Mouse (Mus musculus): ENCODE results near the gene Dusp15. TPM values are rescaled to one million over a fixed set of nuclear protein-coding genes. Genes with fewer than 3 reads are reported as not detected.

The Dusp15 gene
- polyA plus RNA-seq, 1 experiment: 20.6 TPM

- DNase-seq (ENCODE audit: low read depth): no peak
- TF ChIP-seq POLR2A (IDR thresholded peaks at IDR 0.05; ENCODE audit: borderline replicate concordance, extremely low read depth, insufficient read depth, insufficient read length, poor library complexity, severe bottlenecking) (no peak), CTCF (IDR thresholded peaks at IDR 0.05; ENCODE audit: borderline replicate concordance, extremely low read depth, insufficient read depth, insufficient read length) (no peak)
These were observed 21.2 kb downstream of the Dusp15 start for GRCm38 (mm10) chr2:152930276-152930675.

- TF ChIP-seq CTCF (IDR thresholded peaks at IDR 0.05; ENCODE audit: borderline replicate concordance, extremely low read depth, insufficient read depth, insufficient read length) (no peak), POLR2A (IDR thresholded peaks at IDR 0.05; ENCODE audit: borderline replicate concordance, extremely low read depth, insufficient read depth, insufficient read length, poor library complexity, severe bottlenecking) (no peak)
- DNase-seq (ENCODE audit: low read depth): no peak
These were observed 22.5 kb downstream of the Dusp15 start for GRCm38 (mm10) chr2:152928988-152929370.

GRCm38 (mm10) chr2:152928219-152928987 lies 23.1 kb downstream of the Dusp15 start:
- TF ChIP-seq POLR2A (IDR thresholded peaks at IDR 0.05; ENCODE audit: borderline replicate concordance, extremely low read depth, insufficient read depth, insufficient read length, poor library complexity, severe bottlenecking) (no peak), CTCF (IDR thresholded peaks at IDR 0.05; ENCODE audit: borderline replicate concordance, extremely low read depth, insufficient read depth, insufficient read length) (no peak)
- no peak for DNase-seq (ENCODE audit: low read depth)

GRCm38 (mm10) chr2:152927371-152927770 lies 24.1 kb downstream of the Dusp15 start:
- no peak for TF ChIP-seq CTCF (IDR thresholded peaks at IDR 0.05; ENCODE audit: borderline replicate concordance, extremely low read depth, insufficient read depth, insufficient read length)
- TF ChIP-seq POLR2A (IDR thresholded peaks at IDR 0.05; ENCODE audit: borderline replicate concordance, extremely low read depth, insufficient read depth, insufficient read length, poor library complexity, severe bottlenecking): no peak

GRCm38 (mm10) chr2:152926896-152927295 lies 24.6 kb downstream of the Dusp15 start:
- TF ChIP-seq POLR2A (IDR thresholded peaks at IDR 0.05; ENCODE audit: borderline replicate concordance, extremely low read depth, insufficient read depth, insufficient read length, poor library complexity, severe bottlenecking) (no peak), CTCF (IDR thresholded peaks at IDR 0.05; ENCODE audit: borderline replicate concordance, extremely low read depth, insufficient read depth, insufficient read length) (no peak)
- no peak for DNase-seq (ENCODE audit: low read depth)

More at GRCm38 (mm10) chr2:152927371-152927770, 24.1 kb downstream of the Dusp15 start:
- no peak for DNase-seq (ENCODE audit: low read depth)

- TF ChIP-seq CTCF (IDR thresholded peaks at IDR 0.05; ENCODE audit: borderline replicate concordance, extremely low read depth, insufficient read depth, insufficient read length): no peak
- no peak for TF ChIP-seq POLR2A (IDR thresholded peaks at IDR 0.05; ENCODE audit: borderline replicate concordance, extremely low read depth, insufficient read depth, insufficient read length, poor library complexity, severe bottlenecking)
- DNase-seq (ENCODE audit: low read depth): no peak
These were observed 26.2 kb downstream of the Dusp15 start for GRCm38 (mm10) chr2:152925189-152925872.

GRCm38 (mm10) chr2:152924543-152924942 lies 27.0 kb downstream of the Dusp15 start:
- TF ChIP-seq CTCF (IDR thresholded peaks at IDR 0.05; ENCODE audit: borderline replicate concordance, extremely low read depth, insufficient read depth, insufficient read length): no peak
- no peak for TF ChIP-seq POLR2A (IDR thresholded peaks at IDR 0.05; ENCODE audit: borderline replicate concordance, extremely low read depth, insufficient read depth, insufficient read length, poor library complexity, severe bottlenecking)
- no peak for DNase-seq (ENCODE audit: low read depth)

GRCm38 (mm10) chr2:152924128-152924527 lies 27.4 kb downstream of the Dusp15 start:
- no peak for TF ChIP-seq CTCF (IDR thresholded peaks at IDR 0.05; ENCODE audit: borderline replicate concordance, extremely low read depth, insufficient read depth, insufficient read length)
- TF ChIP-seq POLR2A (IDR thresholded peaks at IDR 0.05; ENCODE audit: borderline replicate concordance, extremely low read depth, insufficient read depth, insufficient read length, poor library complexity, severe bottlenecking): no peak

GRCm38 (mm10) chr2:152923621-152924020 lies 27.9 kb downstream of the Dusp15 start:
- peak; percentile 56 for DNase-seq (ENCODE audit: low read depth)
- TF ChIP-seq CTCF (IDR thresholded peaks at IDR 0.05; ENCODE audit: borderline replicate concordance, extremely low read depth, insufficient read depth, insufficient read length) (no peak), POLR2A (IDR thresholded peaks at IDR 0.05; ENCODE audit: borderline replicate concordance, extremely low read depth, insufficient read depth, insufficient read length, poor library complexity, severe bottlenecking) (no peak)

More at GRCm38 (mm10) chr2:152924128-152924527, 27.4 kb downstream of the Dusp15 start:
- DNase-seq (ENCODE audit: low read depth): no peak

GRCm38 (mm10) chr2:152922376-152922775 lies 29.1 kb downstream of the Dusp15 start:
- TF ChIP-seq CTCF (IDR thresholded peaks at IDR 0.05; ENCODE audit: borderline replicate concordance, extremely low read depth, insufficient read depth, insufficient read length): no peak
- TF ChIP-seq POLR2A (IDR thresholded peaks at IDR 0.05; ENCODE audit: borderline replicate concordance, extremely low read depth, insufficient read depth, insufficient read length, poor library complexity, severe bottlenecking): no peak
- DNase-seq (ENCODE audit: low read depth): no peak

- no peak for DNase-seq (ENCODE audit: low read depth)
- TF ChIP-seq POLR2A (IDR thresholded peaks at IDR 0.05; ENCODE audit: borderline replicate concordance, extremely low read depth, insufficient read depth, insufficient read length, poor library complexity, severe bottlenecking): no peak
- TF ChIP-seq CTCF (IDR thresholded peaks at IDR 0.05; ENCODE audit: borderline replicate concordance, extremely low read depth, insufficient read depth, insufficient read length): no peak
These were observed 33.8 kb downstream of the Dusp15 start for GRCm38 (mm10) chr2:152917671-152918070.

Data from brain, embryonic 14.5 days (tissue).